Mouse (Mus musculus): ENCODE results near the gene Tarm1.

The Tarm1 gene

DNA sequence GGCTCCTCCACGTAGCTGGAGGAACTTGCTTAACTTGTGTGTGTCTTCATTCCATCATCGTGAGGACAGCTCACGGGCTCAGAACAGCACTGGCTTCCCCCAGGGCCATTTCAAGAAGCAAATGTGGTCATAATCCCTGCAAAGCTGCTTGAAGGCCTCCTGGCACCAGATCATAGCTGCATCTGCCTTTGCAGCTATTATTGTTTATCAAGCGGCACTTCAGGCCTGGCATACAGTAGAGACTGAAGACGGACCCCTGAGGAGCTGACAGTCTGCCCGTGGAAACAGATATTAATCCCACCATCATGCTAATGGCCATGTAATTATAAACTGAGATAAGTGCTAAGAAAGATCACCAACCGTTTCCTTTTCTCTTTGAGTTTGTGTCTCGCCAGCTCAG lies 61.9 kb downstream of the Tarm1 start:
- no peak for DNase-seq (ENCODE audit: low spot score in 2 of 2)

DNA sequence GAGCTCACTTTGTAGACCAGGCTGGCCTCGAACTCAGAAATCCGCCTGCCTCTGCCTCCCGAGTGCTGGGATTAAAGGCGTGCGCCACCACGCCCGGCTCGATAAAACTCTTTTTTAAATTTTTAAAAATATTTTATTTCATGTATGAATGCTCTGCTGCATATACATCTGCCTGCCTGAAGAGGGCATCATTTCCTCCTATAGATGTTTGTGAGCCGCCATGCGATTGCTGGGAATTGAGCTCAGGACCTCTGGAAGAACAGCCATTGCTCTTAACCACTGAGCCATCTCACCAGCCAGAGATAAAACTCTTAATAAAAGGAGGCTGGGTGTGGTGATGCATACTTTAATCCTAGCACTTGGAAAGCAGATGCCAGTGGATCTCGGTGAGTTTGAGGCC lies 62.4 kb downstream of the Tarm1 start:
- DNase-seq (ENCODE audit: low spot score in 2 of 2) = no peak

DNA sequence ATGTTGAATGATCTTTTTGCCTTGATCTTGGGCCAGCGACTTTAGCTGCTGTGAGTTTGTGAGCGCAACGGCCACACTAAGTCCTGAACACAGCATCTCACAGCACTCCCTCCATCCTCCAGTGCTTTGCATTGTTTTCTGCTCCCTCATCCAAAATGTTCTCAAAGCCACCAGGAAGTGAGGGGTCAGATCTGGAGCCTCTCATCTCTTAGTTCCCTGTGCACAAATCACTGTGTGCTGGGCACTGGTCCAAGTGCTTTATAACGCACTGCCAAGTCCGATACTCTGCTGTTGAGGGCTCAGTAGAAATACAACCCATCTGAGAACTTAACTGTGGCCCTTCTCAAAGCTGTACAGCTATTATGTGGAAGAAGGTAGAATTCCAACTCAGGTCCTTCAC lies 64.5 kb downstream of the Tarm1 start:
- DNase-seq (ENCODE audit: low spot score in 2 of 2) = no peak
